Mouse (Mus musculus) liver, embryonic 14.5 days (tissue): ENCODE measurements around the gene Fuca2. TPM values are rescaled to one million over a fixed set of nuclear protein-coding genes. Genes with fewer than 3 reads are reported as not detected.
A peak's percentile ranks its signal among the peaks of the same experiment; 100 is the strongest.
"Not testable (repeated sequence)": the region's sequence is repeated elsewhere in the genome, so short reads cannot be mapped to it uniquely, and the experiment has no call there.

Experiments
- ATAC-seq: fragments of 200-750 bp; cut with Nextera tagmentation; 2 replicates; pipeline ENCODE4 v1.8.0; 2017; ENCODE audit warnings: moderate number of reproducible peaks, mild to moderate bottlenecking, moderate library complexity; ENCODE audit not compliant: insufficient read depth
- DNase-seq, 3 experiments: peaks; one replicate each; pipeline ENCODE4 v3.0.0-alpha.2; 2012 to 2013; ENCODE audit warnings: low read depth in 3 of 3, low spot score in 3 of 3
- H3K27ac ChIP-seq: fragments of 300-500 bp; sonication (generic); 2 replicates; pipeline ENCODE4 v1.5.1; 2014; ENCODE audit warnings: moderate library complexity, mild to moderate bottlenecking, control low read depth, inconsistent platforms
- H3K27me3 ChIP-seq: fragments of 300-500 bp; sonication (generic); 2 replicates; pipeline ENCODE4 v1.6.1; 2014; ENCODE audit warnings: mild to moderate bottlenecking, low read length, moderate library complexity; ENCODE audit not compliant: control insufficient read depth, insufficient read depth
- H3K36me3 ChIP-seq: fragments of 300-500 bp; sonication (generic); replicated peaks from 2 replicates; pipeline ENCODE4 v1.6.1; 2014; ENCODE audit warnings: low read depth; ENCODE audit not compliant: control insufficient read depth, insufficient read depth
- H3K4me1 ChIP-seq, 2 experiments: fragments of 200-500 bp in 1 of 2; fragments of 300-500 bp in 1 of 2; sonication (generic) in 1 of 2; replicated peaks; 2 replicates each; pipeline ENCODE4 v1.6.1; 2012 to 2014; ENCODE audit warnings: antibody characterized with exemption in 1 of 2, inconsistent platforms in 1 of 2, low read length in 1 of 2; ENCODE audit not compliant: control insufficient read depth in 2 of 2, insufficient read depth in 2 of 2
- H3K4me2 ChIP-seq: fragments of 300-500 bp; sonication (generic); 2 replicates; pipeline ENCODE4 v1.6.1; 2014; ENCODE audit warnings: low read depth, mild to moderate bottlenecking, control low read depth, moderate library complexity
- H3K4me3 ChIP-seq, 2 experiments: fragments of 200-500 bp in 1 of 2; fragments of 300-500 bp in 1 of 2; sonication (generic) in 1 of 2; 2 replicates each; pipeline ENCODE4 v1.5.1; 2012 to 2014; ENCODE audit warnings: low read depth in 2 of 2, low read length in 2 of 2, mild to moderate bottlenecking in 2 of 2, control low read depth in 1 of 2, inconsistent platforms in 1 of 2, moderate library complexity in 1 of 2; ENCODE audit not compliant: insufficient read depth in 1 of 2
- H3K9ac ChIP-seq: fragments of 300-500 bp; sonication (generic); replicated peaks from 2 replicates; pipeline ENCODE4 v1.6.1; 2014; ENCODE audit warnings: mild to moderate bottlenecking, control low read depth, moderate library complexity
- H3K9me3 ChIP-seq: fragments of 300-500 bp; sonication (generic); 2 replicates; pipeline ENCODE4 v1.6.1; 2016; ENCODE audit warnings: low read length, mixed read lengths; ENCODE audit not compliant: control insufficient read depth
- CTCF ChIP-seq: IDR thresholded peaks from 2 replicates; pipeline ENCODE4 v1.5.1; 2016; ENCODE audit warnings: antibody characterized with exemption, low read depth, control low read depth
- EP300 ChIP-seq: IDR thresholded peaks from 2 replicates; pipeline ENCODE4 v1.6.1; 2016; ENCODE audit warnings: antibody characterized with exemption, low read depth
- WGBS: fragments of 180-500 bp; shearing (Covaris S2); extraction: QIAGEN DNeasy Blood & Tissue Kit; methylation state at CpG from one replicate; pipeline ENCODE4 v1.1.7; 2014; ENCODE audit not compliant: insufficient replicate concordance; 5-methylcytosine and 5-hydroxymethylcytosine counted together
- polyA plus RNA-seq, 2 experiments: library from polyadenylated mRNA; depleted of rRNA in 1 of 2; stranded (reverse) in 1 of 2; unstranded in 1 of 2; fragments of >200 nt; fragmentation: Nextera tagmentation in 1 of 2; extraction: Ambion mirVana in 1 of 2; gene quantifications; 2 replicates each; pipeline versions ENCODE4 v1.2.1 to v1.2.3; 2012 to 2014

The Fuca2 gene
- polyA plus RNA-seq, 2 experiments: 23.9 to 66.7 TPM

DNA sequence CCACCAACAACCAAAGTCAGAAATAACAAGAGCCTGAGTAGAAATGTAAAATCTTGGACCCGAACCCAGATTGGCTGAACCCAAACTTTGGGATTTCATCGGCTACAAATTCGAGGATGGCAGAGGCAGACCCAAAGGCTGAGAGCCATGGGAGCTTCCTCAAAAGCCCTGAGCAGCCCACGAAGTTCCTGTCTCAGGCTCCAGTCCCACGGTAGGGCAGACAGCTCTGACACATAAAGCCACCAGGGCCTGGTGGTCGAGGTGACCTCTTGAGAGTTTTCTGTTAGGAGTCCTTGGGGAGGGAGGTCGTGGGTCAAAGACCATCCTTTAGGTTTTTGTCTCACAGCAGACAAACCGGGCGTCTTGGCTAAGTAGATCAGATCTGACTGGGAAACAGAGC, 1.1 kb downstream of the Fuca2 start:
- no peak for ATAC-seq

DNA sequence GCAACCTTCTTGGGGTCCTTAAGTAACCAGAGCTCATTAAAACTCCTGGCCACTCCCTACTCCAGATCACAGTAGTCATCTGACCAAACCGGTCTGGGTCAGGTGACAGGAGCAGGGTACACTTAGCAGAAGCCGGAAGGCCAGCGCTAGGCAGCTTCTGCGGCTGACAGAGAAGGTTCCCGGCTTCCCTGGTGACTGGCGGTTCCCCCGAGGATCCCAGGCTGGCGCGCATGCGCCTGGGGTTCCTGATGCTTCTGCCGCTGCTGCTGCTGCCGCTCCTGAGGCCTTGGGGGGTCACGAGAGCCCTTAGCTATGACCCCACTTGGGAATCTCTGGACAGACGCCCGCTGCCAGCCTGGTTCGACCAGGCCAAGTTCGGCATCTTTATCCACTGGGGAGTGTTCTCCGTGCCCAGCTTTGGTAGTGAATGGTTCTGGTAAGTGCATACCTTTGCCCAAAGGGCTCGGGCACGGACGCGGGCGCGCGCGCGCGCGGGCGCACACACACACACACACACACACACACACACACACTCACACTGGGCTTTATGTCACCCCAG, 1.7 kb downstream of the Fuca2 start:
- ATAC-seq (peak; percentile 75), DNase-seq (peak; percentile 70 to 77 (median 73))
- Histone ChIP-seq H3K27ac (peak overlapping the region; percentile 41; the same call in 1 of the 2 replicates), H3K9me3 (no peaks in the 10 kb centered on the region), H3K36me3 (peaks cover 10% of the 10 kb centered on the region), H3K4me3 (peak overlapping the region; percentile 63 to 85), H3K4me1 (peaks cover 7 to 18% of the 10 kb centered on the region in 2 experiments), H3K4me2 (peak overlapping the region; percentile 79), H3K27me3 (no peaks in the 10 kb centered on the region), H3K9ac (peak overlapping the region; percentile 79)
- under 1% methylated on average over 28 of the region's 30 CpGs for WGBS
- TF ChIP-seq CTCF (no peak), EP300 (no peak)

More for the DNA sequence above, 1.1 kb downstream of the Fuca2 start:
- peaks cover 7 to 16% of the 10 kb centered on the region in 2 experiments for H3K4me1 ChIP-seq
- H3K4me3 ChIP-seq: peak overlapping the region; percentile 63 to 85
- H3K9ac ChIP-seq: peak overlapping the region; percentile 79; the same call in 1 of the 2 replicates
- no peak for TF ChIP-seq CTCF
- TF ChIP-seq EP300: no peak
- WGBS: 29% methylated on average over 9 of the region's 9 CpGs
- H3K27me3 ChIP-seq: no peaks in the 10 kb centered on the region
- no peak overlapping the region for H3K27ac ChIP-seq
- no peak for DNase-seq
- peaks cover 10% of the 10 kb centered on the region; the same call in 1 of the 2 replicates for H3K36me3 ChIP-seq
- H3K9me3 ChIP-seq: no peaks in the 10 kb centered on the region
- H3K4me2 ChIP-seq: peak overlapping the region; percentile 79

DNA sequence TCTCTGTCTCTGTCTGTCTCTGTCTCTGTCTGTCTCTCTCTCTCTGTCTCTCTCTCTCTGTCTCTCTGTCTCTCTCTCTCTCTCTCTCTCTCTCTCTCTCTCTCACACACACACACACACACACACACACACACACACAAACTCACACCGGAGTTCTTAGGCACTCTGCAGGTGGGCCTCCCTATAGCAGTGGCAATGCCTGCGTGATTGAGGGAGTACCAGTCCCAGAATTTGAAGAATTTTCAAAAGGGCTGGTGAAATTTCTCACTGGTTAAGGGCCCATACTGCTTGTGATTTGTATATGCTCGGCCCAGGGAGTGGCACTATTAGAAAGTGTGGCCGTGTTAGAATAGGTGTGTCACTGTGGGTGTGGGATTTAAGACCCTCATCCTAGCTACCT, 2.2 kb downstream of the Fuca2 start:
- 31% methylated on average over 4 of the region's 4 CpGs for WGBS
- H3K9ac ChIP-seq: peak overlapping the region; percentile 79
- H3K27ac ChIP-seq: peak overlapping the region; percentile 41
- ATAC-seq: peak; percentile 7; the same call in 1 of the 2 replicates
- H3K36me3 ChIP-seq: peaks cover 10% of the 10 kb centered on the region
- H3K4me3 ChIP-seq: peak overlapping the region; percentile 63 to 85
- DNase-seq, H3K27me3 ChIP-seq, H3K9me3 ChIP-seq: not testable (repeated sequence)
- H3K4me2 ChIP-seq: peak overlapping the region; percentile 79
- H3K4me1 ChIP-seq: peaks cover 7 to 21% of the 10 kb centered on the region in 2 experiments

DNA sequence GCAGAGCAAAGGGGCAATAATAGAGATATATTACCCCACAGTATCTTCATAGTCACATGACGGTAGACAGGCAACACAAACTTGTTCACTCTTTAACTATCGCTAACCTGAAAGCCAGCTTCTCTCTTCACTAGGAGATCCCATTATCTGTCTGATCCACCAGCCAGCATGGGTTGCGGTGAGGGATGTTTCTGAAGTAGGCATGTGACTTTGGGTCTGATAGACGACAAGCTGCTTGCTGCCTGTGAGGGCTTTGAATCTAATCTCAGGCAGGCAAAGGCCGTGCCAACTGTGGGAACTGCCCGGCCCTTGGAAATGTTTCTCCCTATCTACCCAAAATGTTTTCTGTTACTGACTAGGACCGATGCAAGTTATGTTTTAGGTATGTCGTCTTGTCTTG, 3.0 kb downstream of the Fuca2 start:
- H3K9ac ChIP-seq: peak overlapping the region; percentile 79
- TF ChIP-seq EP300 (peak; percentile 92), CTCF (no peak)
- no peaks in the 10 kb centered on the region for H3K9me3 ChIP-seq
- peak overlapping the region; percentile 29 to 63 for H3K4me3 ChIP-seq
- H3K4me2 ChIP-seq: peak overlapping the region; percentile 79
- ATAC-seq (peak; percentile 85), DNase-seq (peak; percentile 79 to 84 (median 83))
- H3K36me3 ChIP-seq: peaks cover 13% of the 10 kb centered on the region
- WGBS: 11% methylated on average over 8 of the region's 8 CpGs
- no peaks in the 10 kb centered on the region for H3K27me3 ChIP-seq
- peak overlapping the region; percentile 41 for H3K27ac ChIP-seq
- H3K4me1 ChIP-seq: peaks cover 7 to 23% of the 10 kb centered on the region in 2 experiments

DNA sequence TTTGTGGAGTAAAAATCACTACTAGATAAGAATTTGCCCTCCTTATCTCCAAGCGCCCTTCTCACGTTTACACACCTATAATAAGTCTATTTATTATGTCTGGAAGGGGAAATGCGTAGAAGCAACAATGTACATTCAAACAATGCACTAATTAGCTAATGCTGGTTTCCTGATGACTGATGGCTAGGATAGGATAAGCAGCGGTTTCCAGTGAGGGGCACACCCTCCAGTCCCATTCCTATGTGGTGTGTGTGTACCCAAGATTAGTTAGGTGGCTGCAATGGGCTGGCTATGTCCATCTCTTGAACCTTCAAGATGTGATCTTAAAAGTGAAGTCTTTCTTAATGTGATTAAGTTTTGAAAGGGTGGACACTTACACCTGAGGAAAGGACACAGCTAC, 22.5 kb downstream of the Fuca2 start:
- H3K27ac ChIP-seq: no peak overlapping the region
- no peaks in the 10 kb centered on the region for H3K27me3 ChIP-seq
- peak overlapping the region; percentile 28 for H3K4me2 ChIP-seq
- DNase-seq: peak; percentile 39 to 52 (median 49)
- H3K4me1 ChIP-seq: peaks cover 0 to 6% of the 10 kb centered on the region in 2 experiments; a peak in 3 of 4 replicates
- no peaks in the 10 kb centered on the region for H3K36me3 ChIP-seq
- peak; percentile 90 for ATAC-seq
- no peak overlapping the region for H3K4me3 ChIP-seq
- no peak overlapping the region for H3K9ac ChIP-seq
- 20% methylated on average over 4 of the region's 4 CpGs for WGBS
- H3K9me3 ChIP-seq: no peaks in the 10 kb centered on the region
- peak; percentile 74 for TF ChIP-seq EP300
- no peak for TF ChIP-seq CTCF
